Mouse (Mus musculus): ENCODE measurements around the gene Krt80. TPM values are rescaled to one million over a fixed set of nuclear protein-coding genes. Genes with fewer than 3 reads are reported as not detected.

Gene Krt80
- total and polyA plus RNA-seq, 3 experiments = 2.2 to 3.2 (median 2.8) TPM

- intact Hi-C loops (cut with DNase I) = no loop called here
- Histone ChIP-seq H3K4me3 (no peak overlapping the region), H3K36me3 (ENCODE audit: control insufficient read depth, insufficient read depth, low read length) (no peaks in the 10 kb centered on the region), H3K9ac (ENCODE audit: low read depth, low read length) (no peak overlapping the region), H3K79me2 (replicated peaks; ENCODE audit: control insufficient read depth, insufficient read depth, low read length) (no peaks in the 10 kb centered on the region), H3K27me3 (ENCODE audit: control insufficient read depth, insufficient read depth, low read length) (no peaks in the 10 kb centered on the region), H3K27ac (no peak overlapping the region), H3K4me1 (ENCODE audit: control insufficient read depth, insufficient read depth, low read length) (0 out of 2 replicates have a peak, but pooled peaks cover 1% of the 10 kb centered on the region)
- WGBS = 58% methylated on average over 11 of the region's 11 CpGs
- TF ChIP-seq CTCF (IDR thresholded peaks at IDR 0.05) (no peak), EP300 (IDR thresholded peaks at IDR 0.05; ENCODE audit: insufficient read depth, low read depth, low read length) (no peak), POLR2A (IDR thresholded peaks at IDR 0.05; ENCODE audit: insufficient read depth, low read depth, low read length) (no peak)
- DNase-seq = peak; percentile 72 to 78
These were observed 12.8 kb upstream of the Krt80 start for GRCm38 (mm10) chr15:101382811-101383210.

GRCm38 (mm10) chr15:101381758-101382157 lies 11.8 kb upstream of the Krt80 start:
- TF ChIP-seq EP300 (IDR thresholded peaks at IDR 0.05; ENCODE audit: insufficient read depth, low read depth, low read length) = no peak
- TF ChIP-seq CTCF (IDR thresholded peaks at IDR 0.05) = no peak
- TF ChIP-seq POLR2A (IDR thresholded peaks at IDR 0.05; ENCODE audit: insufficient read depth, low read depth, low read length) = no peak
- Histone ChIP-seq H3K4me1 (ENCODE audit: control insufficient read depth, insufficient read depth, low read length) (0 out of 2 replicates have a peak, but pooled peaks cover 1% of the 10 kb centered on the region), H3K27me3 (ENCODE audit: control insufficient read depth, insufficient read depth, low read length) (no peaks in the 10 kb centered on the region), H3K9ac (ENCODE audit: low read depth, low read length) (no peak overlapping the region), H3K4me3 (no peak overlapping the region), H3K27ac (no peak overlapping the region), H3K36me3 (ENCODE audit: control insufficient read depth, insufficient read depth, low read length) (no peaks in the 10 kb centered on the region), H3K79me2 (replicated peaks; ENCODE audit: control insufficient read depth, insufficient read depth, low read length) (no peaks in the 10 kb centered on the region)
- DNase-seq = peak; percentile 46 to 60
- 43% methylated on average over 9 of the region's 9 CpGs for WGBS
- intact Hi-C loops (cut with DNase I) = no loop called here

- peaks cover 7% of the 10 kb centered on the region for H3K4me1 ChIP-seq (ENCODE audit: control insufficient read depth, insufficient read depth, low read length)
- WGBS = 94% methylated on average over 5 of the region's 5 CpGs
- no peaks in the 10 kb centered on the region for H3K36me3 ChIP-seq (ENCODE audit: control insufficient read depth, insufficient read depth, low read length)
- peak in 1 of 2 experiments; percentile 16 for DNase-seq
- H3K9ac ChIP-seq (ENCODE audit: low read depth, low read length) = no peak overlapping the region
- H3K27me3 ChIP-seq (ENCODE audit: control insufficient read depth, insufficient read depth, low read length) = no peaks in the 10 kb centered on the region
- no peaks in the 10 kb centered on the region for H3K79me2 ChIP-seq (replicated peaks; ENCODE audit: control insufficient read depth, insufficient read depth, low read length)
- intact Hi-C loops (cut with DNase I) = no loop called here
- no peak overlapping the region for H3K4me3 ChIP-seq
- no peak overlapping the region for H3K27ac ChIP-seq
- no peak for TF ChIP-seq EP300 (IDR thresholded peaks at IDR 0.05; ENCODE audit: insufficient read depth, low read depth, low read length)
- TF ChIP-seq CTCF (IDR thresholded peaks at IDR 0.05) = no peak
- TF ChIP-seq POLR2A (IDR thresholded peaks at IDR 0.05; ENCODE audit: insufficient read depth, low read depth, low read length) = no peak
These were observed 8.7 kb upstream of the Krt80 start for GRCm38 (mm10) chr15:101378646-101379045.

- Histone ChIP-seq H3K79me2 (replicated peaks; ENCODE audit: control insufficient read depth, insufficient read depth, low read length) (no peaks in the 10 kb centered on the region), H3K27ac (no peak overlapping the region), H3K9ac (ENCODE audit: low read depth, low read length) (no peak overlapping the region), H3K36me3 (ENCODE audit: control insufficient read depth, insufficient read depth, low read length) (no peaks in the 10 kb centered on the region), H3K4me3 (no peak overlapping the region), H3K4me1 (ENCODE audit: control insufficient read depth, insufficient read depth, low read length) (peaks cover 13% of the 10 kb centered on the region), H3K27me3 (ENCODE audit: control insufficient read depth, insufficient read depth, low read length) (no peaks in the 10 kb centered on the region)
- DNase-seq = no peak
- intact Hi-C loops (cut with DNase I) = no loop called here
- WGBS = 66% methylated on average over 5 of the region's 5 CpGs
- TF ChIP-seq EP300 (IDR thresholded peaks at IDR 0.05; ENCODE audit: insufficient read depth, low read depth, low read length) (no peak), CTCF (IDR thresholded peaks at IDR 0.05) (no peak), POLR2A (IDR thresholded peaks at IDR 0.05; ENCODE audit: insufficient read depth, low read depth, low read length) (no peak)
These were observed 6.8 kb upstream of the Krt80 start for GRCm38 (mm10) chr15:101376776-101377061.

- WGBS = 68% methylated on average over 6 of the region's 6 CpGs
- intact Hi-C loops (cut with DNase I) = no loop called here
- no peaks in the 10 kb centered on the region for H3K36me3 ChIP-seq (ENCODE audit: control insufficient read depth, insufficient read depth, low read length)
- no peaks in the 10 kb centered on the region for H3K79me2 ChIP-seq (replicated peaks; ENCODE audit: control insufficient read depth, insufficient read depth, low read length)
- no peak for TF ChIP-seq POLR2A (IDR thresholded peaks at IDR 0.05; ENCODE audit: insufficient read depth, low read depth, low read length)
- no peak overlapping the region for H3K27ac ChIP-seq
- H3K27me3 ChIP-seq (ENCODE audit: control insufficient read depth, insufficient read depth, low read length) = no peaks in the 10 kb centered on the region
- no peak overlapping the region for H3K9ac ChIP-seq (ENCODE audit: low read depth, low read length)
- no peak overlapping the region for H3K4me3 ChIP-seq
- DNase-seq = no peak
- H3K4me1 ChIP-seq (ENCODE audit: control insufficient read depth, insufficient read depth, low read length) = peaks cover 17% of the 10 kb centered on the region
These were observed 6.2 kb upstream of the Krt80 start for GRCm38 (mm10) chr15:101375956-101376775.

GRCm38 (mm10) chr15:101374879-101375278 lies 4.9 kb upstream of the Krt80 start:
- H3K36me3 ChIP-seq (ENCODE audit: control insufficient read depth, insufficient read depth, low read length) = no peaks in the 10 kb centered on the region
- H3K27ac ChIP-seq = peak overlapping the region; percentile 57
- peaks cover 25% of the 10 kb centered on the region for H3K4me1 ChIP-seq (ENCODE audit: control insufficient read depth, insufficient read depth, low read length)
- 36% methylated on average over 4 of the region's 4 CpGs for WGBS
- TF ChIP-seq POLR2A (IDR thresholded peaks at IDR 0.05; ENCODE audit: insufficient read depth, low read depth, low read length) = no peak
- 0 out of 2 replicates have a peak, but pooled peaks have one; percentile 17 for TF ChIP-seq EP300 (IDR thresholded peaks at IDR 0.05; ENCODE audit: insufficient read depth, low read depth, low read length)
- no peak overlapping the region for H3K9ac ChIP-seq (ENCODE audit: low read depth, low read length)
- no peaks in the 10 kb centered on the region for H3K79me2 ChIP-seq (replicated peaks; ENCODE audit: control insufficient read depth, insufficient read depth, low read length)
- H3K4me3 ChIP-seq = no peak overlapping the region
- intact Hi-C loops (cut with DNase I) = no loop called here
- DNase-seq = peak; percentile 72 to 85
- no peaks in the 10 kb centered on the region for H3K27me3 ChIP-seq (ENCODE audit: control insufficient read depth, insufficient read depth, low read length)

Data from heart, adult 2 months (tissue).